Mouse (Mus musculus) MEL (cell line): ENCODE measurements around the gene Pigt. TPM values are rescaled to one million over a fixed set of nuclear protein-coding genes. Genes with fewer than 3 reads are reported as not detected.
A peak's percentile ranks its signal among the peaks of the same experiment; 100 is the strongest.

ENCODE experiments used
- DNase-seq: peaks from one replicate; pipeline ENCODE4 v3.0.0; 2011; ENCODE audit warnings: low read depth, low spot score
- H3K27ac ChIP-seq: 2 replicates; pipeline ENCODE4 v1.5.1; 2012; ENCODE audit warnings: low read depth, mild to moderate bottlenecking, control low read depth, low read length, moderate library complexity; ENCODE audit not compliant: control insufficient read depth
- H3K27me3 ChIP-seq, 2 experiments: fragments of 150-350 bp in 1 of 2; sonication (generic) in 1 of 2; 2 replicates each; pipeline ENCODE4 v1.6.1; 2012; ENCODE audit warnings: low read length in 2 of 2, mild to moderate bottlenecking in 2 of 2, improper control_type of control experiment in 1 of 2, moderate library complexity in 1 of 2; ENCODE audit not compliant: insufficient read depth in 2 of 2, control insufficient read depth in 1 of 2
- H3K36me3 ChIP-seq, 2 experiments: 2 replicates each; pipeline ENCODE4 v1.6.1; 2012 to 2014; ENCODE audit warnings: low read length in 2 of 2, improper control_type of control experiment in 1 of 2, inconsistent platforms in 1 of 2, mild to moderate bottlenecking in 1 of 2; ENCODE audit not compliant: insufficient read depth in 2 of 2, control insufficient read depth in 1 of 2
- H3K4me1 ChIP-seq, 2 experiments: fragments of 150-350 bp in 1 of 2; sonication (generic) in 1 of 2; 2 replicates each; pipeline ENCODE4 v1.6.1; 2012; ENCODE audit warnings: low read length in 2 of 2, improper control_type of control experiment in 1 of 2, mild to moderate bottlenecking in 1 of 2; ENCODE audit not compliant: insufficient read depth in 2 of 2, control insufficient read depth in 1 of 2
- H3K4me3 ChIP-seq, 2 experiments: fragments of 150-350 bp in 1 of 2; sonication (generic) in 1 of 2; 2 replicates each; pipeline ENCODE4 v1.5.1; 2012; ENCODE audit warnings: low read depth in 2 of 2, low read length in 2 of 2, mild to moderate bottlenecking in 2 of 2, moderate library complexity in 2 of 2, control low read depth in 1 of 2, improper control_type of control experiment in 1 of 2; ENCODE audit not compliant: control insufficient read depth in 1 of 2, insufficient read depth in 1 of 2
- H3K79me2 ChIP-seq: 2 replicates; pipeline ENCODE4 v1.6.1; 2012; ENCODE audit warnings: mild to moderate bottlenecking, low read length, moderate library complexity; ENCODE audit not compliant: control insufficient read depth, poor library complexity, insufficient read depth
- H3K9ac ChIP-seq: 2 replicates; pipeline ENCODE4 v1.6.1; 2012; ENCODE audit warnings: low read depth, mild to moderate bottlenecking, control low read depth, low read length, moderate library complexity; ENCODE audit not compliant: control insufficient read depth, poor library complexity, severe bottlenecking
- H3K9me3 ChIP-seq: fragments of 150-350 bp; sonication (generic); replicated peaks from 2 replicates; pipeline ENCODE4 v1.6.1; 2012; ENCODE audit warnings: mild to moderate bottlenecking, low read length, improper control_type of control experiment, moderate library complexity; ENCODE audit not compliant: insufficient read depth
- BHLHE40 ChIP-seq: IDR thresholded peaks from 2 replicates; pipeline ENCODE4 v1.6.1; 2012; ENCODE audit warnings: low read depth, mild to moderate bottlenecking, inconsistent platforms, low read length, improper control_type of control experiment, borderline replicate concordance
- CHD1 ChIP-seq: IDR thresholded peaks from 2 replicates; pipeline ENCODE4 v1.6.1; 2012; ENCODE audit warnings: low read depth, mild to moderate bottlenecking, inconsistent platforms, low read length, improper control_type of control experiment
- CHD2 ChIP-seq: IDR thresholded peaks from 2 replicates; pipeline ENCODE4 v1.6.1; 2011; ENCODE audit warnings: low read length, improper control_type of control experiment
- ELF1 ChIP-seq: IDR thresholded peaks from 2 replicates; pipeline ENCODE4 v1.6.1; 2014; ENCODE audit warnings: low read depth, mild to moderate bottlenecking, inconsistent platforms, low read length, improper control_type of control experiment, moderate library complexity
- EP300 ChIP-seq, 2 experiments: IDR thresholded peaks; 2 replicates each; pipeline ENCODE4 v1.6.1; 2011; ENCODE audit warnings: improper control_type of control experiment in 2 of 2, low read length in 2 of 2, low read depth in 1 of 2, mild to moderate bottlenecking in 1 of 2
- ETS1 ChIP-seq: IDR thresholded peaks from 2 replicates; pipeline ENCODE4 v1.6.1; 2012; ENCODE audit warnings: low read depth, mild to moderate bottlenecking, inconsistent platforms, low read length, improper control_type of control experiment, moderate library complexity
- GABPA ChIP-seq: IDR thresholded peaks from 2 replicates; pipeline ENCODE4 v1.6.1; 2012; ENCODE audit warnings: low read depth, mild to moderate bottlenecking, inconsistent platforms, low read length, improper control_type of control experiment, moderate library complexity
- GATA1 ChIP-seq: IDR thresholded peaks from 2 replicates; pipeline ENCODE4 v1.6.1; 2011; ENCODE audit warnings: low read depth, low read length, improper control_type of control experiment
- HCFC1 ChIP-seq: IDR thresholded peaks from 2 replicates; pipeline ENCODE4 v1.6.1; 2012; ENCODE audit warnings: low read depth, mild to moderate bottlenecking, inconsistent platforms, low read length, improper control_type of control experiment, moderate library complexity
- JUND ChIP-seq: IDR thresholded peaks from 2 replicates; pipeline ENCODE4 v1.6.1; 2011; ENCODE audit warnings: low read depth, mild to moderate bottlenecking, improper control_type of control experiment, low read length
- KAT2A ChIP-seq: conservative IDR thresholded peaks from 2 replicates; pipeline ENCODE4 v1.6.1; 2012; ENCODE audit warnings: low read depth, low read length, improper control_type of control experiment, inconsistent platforms
- MAFK ChIP-seq: IDR thresholded peaks from 2 replicates; pipeline ENCODE4 v1.6.1; 2011; ENCODE audit warnings: low read depth, mild to moderate bottlenecking, low read length, improper control_type of control experiment, borderline replicate concordance
- MAX ChIP-seq: IDR thresholded peaks from 2 replicates; pipeline ENCODE4 v1.6.1; 2011; ENCODE audit warnings: low read length, improper control_type of control experiment
- MXI1 ChIP-seq: IDR thresholded peaks from 2 replicates; pipeline ENCODE4 v1.6.1; 2011; ENCODE audit warnings: mild to moderate bottlenecking, low read depth, low read length, improper control_type of control experiment
- MYB ChIP-seq: IDR thresholded peaks from 2 replicates; pipeline ENCODE4 v1.6.1; 2011; ENCODE audit warnings: mild to moderate bottlenecking, low read depth, low read length, improper control_type of control experiment
- MYC ChIP-seq: IDR thresholded peaks from 2 replicates; pipeline ENCODE4 v1.6.1; 2011; ENCODE audit warnings: low read depth, mild to moderate bottlenecking, low read length, improper control_type of control experiment, moderate library complexity
- NELFE ChIP-seq: IDR thresholded peaks from 2 replicates; pipeline ENCODE4 v1.6.1; 2011; ENCODE audit warnings: low read depth, low read length, improper control_type of control experiment
- NRF1 ChIP-seq: IDR thresholded peaks from 2 replicates; pipeline ENCODE4 v1.6.1; 2014; ENCODE audit warnings: low read depth, mild to moderate bottlenecking, inconsistent platforms, low read length, improper control_type of control experiment, moderate library complexity; ENCODE audit not compliant: poor library complexity, insufficient read depth, severe bottlenecking
- POLR2AphosphoS5 ChIP-seq: IDR thresholded peaks from 2 replicates; pipeline ENCODE4 v1.6.1; 2012; ENCODE audit warnings: low read depth, borderline replicate concordance, mild to moderate bottlenecking, inconsistent platforms, low read length, moderate library complexity, mixed read lengths
- RCOR1 ChIP-seq: IDR thresholded peaks from 2 replicates; pipeline ENCODE4 v1.6.1; 2012; ENCODE audit warnings: low read depth, mild to moderate bottlenecking, inconsistent platforms, low read length, improper control_type of control experiment
- SIN3A ChIP-seq: IDR thresholded peaks from 2 replicates; pipeline ENCODE4 v1.6.1; 2012; ENCODE audit warnings: low read length, improper control_type of control experiment, inconsistent platforms
- SMC3 ChIP-seq: IDR thresholded peaks from 2 replicates; pipeline ENCODE4 v1.6.1; 2011; ENCODE audit warnings: low read depth, low read length, improper control_type of control experiment
- TAL1 ChIP-seq: IDR thresholded peaks from 2 replicates; pipeline ENCODE4 v1.6.1; 2012; ENCODE audit warnings: mild to moderate bottlenecking, inconsistent platforms, low read length, moderate library complexity, mixed read lengths
- TBP ChIP-seq: IDR thresholded peaks from 2 replicates; pipeline ENCODE4 v1.8.0; 2011; ENCODE audit warnings: low read depth, low read length, improper control_type of control experiment
- TCF12 ChIP-seq: IDR thresholded peaks from 2 replicates; pipeline ENCODE4 v1.6.1; 2014; ENCODE audit warnings: low read depth, mild to moderate bottlenecking, inconsistent platforms, low read length, improper control_type of control experiment, moderate library complexity
- UBTF ChIP-seq: IDR thresholded peaks from 2 replicates; pipeline ENCODE4 v1.6.1; 2012; ENCODE audit warnings: low read depth, mild to moderate bottlenecking, inconsistent platforms, low read length, improper control_type of control experiment, moderate library complexity, borderline replicate concordance; ENCODE audit not compliant: insufficient read depth
- USF1 ChIP-seq: IDR thresholded peaks from 2 replicates; pipeline ENCODE4 v1.6.1; 2014; ENCODE audit warnings: low read depth, mild to moderate bottlenecking, inconsistent platforms, low read length, improper control_type of control experiment, moderate library complexity
- USF2 ChIP-seq, 2 experiments: IDR thresholded peaks; 2 replicates each; pipeline ENCODE4 v1.6.1; 2011 to 2012; ENCODE audit warnings: improper control_type of control experiment in 2 of 2, low read length in 2 of 2, borderline replicate concordance in 1 of 2, inconsistent platforms in 1 of 2, low read depth in 1 of 2, mild to moderate bottlenecking in 1 of 2; ENCODE audit not compliant: insufficient read depth in 1 of 2
- ZC3H11A ChIP-seq: IDR thresholded peaks from 2 replicates; pipeline ENCODE4 v1.6.1; 2012; ENCODE audit warnings: low read depth, mild to moderate bottlenecking, inconsistent platforms, low read length, improper control_type of control experiment
- ZKSCAN1 ChIP-seq: IDR thresholded peaks from 2 replicates; pipeline ENCODE4 v1.6.1; 2012; ENCODE audit warnings: low read depth, mild to moderate bottlenecking, inconsistent platforms, low read length, improper control_type of control experiment, moderate library complexity
- ZMIZ1 ChIP-seq: IDR thresholded peaks from 2 replicates; pipeline ENCODE4 v1.6.1; 2012; ENCODE audit warnings: low read depth, mild to moderate bottlenecking, inconsistent platforms, low read length, improper control_type of control experiment, moderate library complexity
- ZNF384 ChIP-seq: IDR thresholded peaks from 2 replicates; pipeline ENCODE4 v1.6.1; 2012; ENCODE audit warnings: low read depth, mild to moderate bottlenecking, inconsistent platforms, low read length, improper control_type of control experiment
- polyA plus RNA-seq, 2 experiments: library from polyadenylated mRNA; stranded (reverse) in 1 of 2; unstranded in 1 of 2; fragments of >175 nt in 1 of 2; fragments of >200 nt in 1 of 2; gene quantifications; 2 replicates each; pipeline versions ENCODE4 v1.2.1 to v1.2.4; 2012; ENCODE audit warnings: low replicate concordance in 2 of 2, low read depth in 1 of 2; ENCODE audit not compliant: insufficient read length in 2 of 2, insufficient read depth in 1 of 2, missing spikeins in 1 of 2
- total RNA-seq: library from RNA; depleted of rRNA; stranded (reverse); fragments of 300-350 nt; gene quantifications from 2 replicates; pipeline ENCODE4 v1.2.3, GENCODE M21; 2012

Gene Pigt
- total and polyA plus RNA-seq, 3 experiments, result 39.8 to 115 TPM; not detected in 1

DNA sequence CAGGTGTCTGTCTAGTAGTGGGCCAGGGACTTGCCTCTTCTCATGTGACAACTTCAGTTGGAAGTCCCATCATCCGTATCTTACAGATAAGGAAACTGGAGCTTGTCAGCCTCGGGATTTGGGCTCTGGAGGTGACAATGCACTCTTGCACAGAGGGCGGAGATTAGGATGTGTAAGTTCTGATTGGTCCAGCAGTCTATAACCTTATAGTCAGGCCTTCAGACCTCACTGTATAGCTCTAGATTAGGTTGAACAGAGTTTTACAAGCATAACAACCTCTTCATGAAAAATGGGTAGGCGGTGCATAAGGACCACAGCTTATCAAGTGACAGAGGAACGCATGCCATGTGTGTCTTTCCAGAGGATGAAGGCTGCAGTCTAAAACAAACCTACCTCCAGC lies 30.5 kb upstream of the Pigt start:
- Histone ChIP-seq H3K27ac (peak overlapping the region; percentile 88), H3K4me1 (peaks cover 14 to 22% of the 10 kb centered on the region in 2 experiments; a peak in 3 of 4 replicates), H3K27me3 (no peaks in the 10 kb centered on the region), H3K9me3 (no peaks in the 10 kb centered on the region), H3K4me3 (0 out of 4 replicates have a peak overlapping the region, but pooled peaks of 1 of the 2 experiments have one; percentile 8)
- DNase-seq, result peak; percentile 84
- TF ChIP-seq SMC3 (no peak), USF2 (IDR thresholded peaks at IDR 0.05; ENCODE audit: borderline replicate concordance in 1 of 2, insufficient read depth in 1 of 2, low read depth in 1 of 2, low read length in 2 of 2) (no peak), ZMIZ1 (0 out of 2 replicates have a peak, but pooled peaks have one; percentile 16), JUND (no peak), MYC (0 out of 2 replicates have a peak, but pooled peaks have one; percentile 24), UBTF (no peak), TBP (peak; percentile 56; the same call in 1 of the 2 replicates), ZNF384 (no peak), TAL1 (peak; percentile 35; the same call in 1 of the 2 replicates), HCFC1 (peak; percentile 55; the same call in 1 of the 2 replicates), MYB (peak; percentile 65), ETS1 (peak; percentile 78), RCOR1 (no peak), MXI1 (peak; percentile 91), KAT2A (no peak), USF1 (peak; percentile 46; the same call in 1 of the 2 replicates), POLR2AphosphoS5 (no peak), ZKSCAN1 (no peak), BHLHE40 (peak; percentile 71; the same call in 1 of the 2 replicates), MAX (peak; percentile 76), CHD2 (no peak), GATA1 (peak; percentile 57; the same call in 1 of the 2 replicates), EP300 (IDR thresholded peaks at IDR 0.05; ENCODE audit: low read depth in 1 of 2, low read length in 2 of 2) (peak; percentile 55 to 86), ELF1 (no peak), ZC3H11A (no peak), TCF12 (peak; percentile 70), GABPA (no peak), CHD1 (no peak), NELFE (no peak; the same call in 1 of the 2 replicates), MAFK (no peak), SIN3A (peak; percentile 85), NRF1 (peak; percentile 47; the same call in 1 of the 2 replicates)
- TF ChIP-seq, all 39 proteins: peak for 16
- H3K36me3 ChIP-seq, result peaks cover 0 to 25% of the 10 kb centered on the region in 2 experiments; a peak in 2 of 4 replicates
- peaks cover 12% of the 10 kb centered on the region for H3K79me2 ChIP-seq
- H3K9ac ChIP-seq, result peak overlapping the region; percentile 31
